Mouse (Mus musculus) right cerebral cortex, adult 2 months (tissue): ENCODE measurements at regions not wholly inside any gene's neighbourhood (a gene's known extent, or its start where the extent isn't known, plus 50 kb on each side); places are given as distances from the start of the nearest gene placed in this dataset.

Experiments
- DNase-seq, 2 experiments: peaks; one replicate each; pipeline ENCODE4 v3.0.0; 2021 to 2022; ENCODE audit warnings: low spot score in 2 of 2

GRCm38 (mm10) chr9:46938628-46939027 lies 59.9 kb upstream of the Gm4791 start:
- DNase-seq = no peak

GRCm38 (mm10) chr9:46925641-46926040 lies 72.9 kb upstream of the Gm4791 start:
- peak; percentile 47 to 57 for DNase-seq

GRCm38 (mm10) chr9:46920081-46920480 lies 78.5 kb upstream of the Gm4791 start:
- no peak for DNase-seq

- peak; percentile 30 to 62 for DNase-seq
Observed at GRCm38 (mm10) chr9:46913238-46913637, 85.3 kb upstream of the Gm4791 start.

GRCm38 (mm10) chr9:46909412-46910013 lies 89.0 kb upstream of the Gm4791 start:
- DNase-seq = peak in 1 of 2 experiments; percentile 28

DNA sequence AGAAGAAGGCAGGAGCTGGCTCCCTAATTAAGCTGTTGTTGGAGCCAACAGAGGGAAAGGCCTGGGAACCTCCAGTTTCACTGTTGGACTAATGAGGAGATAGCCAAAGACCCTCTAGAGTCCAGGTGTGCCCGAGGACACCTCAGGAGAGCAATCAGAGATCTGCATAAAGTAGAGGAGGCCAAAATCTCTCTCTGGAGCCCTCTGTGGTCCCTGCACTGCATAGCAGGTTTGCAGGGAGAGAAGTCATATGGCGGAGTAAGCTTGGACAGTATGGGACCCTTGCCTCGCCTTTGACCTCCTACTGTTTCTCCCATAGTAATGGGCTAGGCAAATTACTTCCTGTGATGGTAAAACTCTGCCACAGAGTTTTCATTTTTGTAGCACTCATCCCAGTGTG lies 93.5 kb upstream of the Gm4791 start:
- no peak for DNase-seq

DNA sequence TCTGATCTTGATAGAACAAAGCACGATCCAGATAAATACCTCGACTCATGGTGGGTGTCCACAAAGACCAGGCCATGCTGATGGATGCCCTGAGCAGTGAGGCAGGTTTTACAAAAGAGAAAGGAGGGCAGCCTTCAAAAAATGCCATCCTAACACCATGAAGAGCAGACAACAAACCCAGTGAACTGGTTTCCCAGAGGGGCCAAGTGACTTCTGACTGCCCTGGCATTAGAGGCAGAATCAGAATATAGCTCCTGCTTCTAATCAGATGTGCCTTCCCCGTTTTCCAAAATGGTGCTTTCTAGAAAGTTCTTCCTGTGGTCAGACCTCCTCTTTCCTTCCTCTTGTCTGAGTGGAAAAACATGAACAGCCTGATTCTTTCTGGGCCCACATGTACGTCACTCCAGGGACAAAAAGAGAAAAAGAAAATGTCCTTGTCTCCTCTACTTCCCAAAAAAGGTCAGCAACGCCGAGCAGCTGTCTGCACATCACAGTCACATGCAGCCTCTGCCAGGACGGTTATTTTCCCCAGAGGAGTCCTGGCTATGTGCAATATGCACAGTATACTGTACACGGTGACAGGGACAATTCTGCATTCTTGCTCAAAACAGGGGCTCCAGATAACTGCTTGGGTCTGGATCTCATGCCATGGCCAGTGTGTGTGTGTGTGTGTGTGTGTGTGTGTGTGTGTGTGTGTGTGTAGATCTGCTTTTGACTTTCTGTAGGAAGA lies 94.9 kb upstream of the Gm4791 start:
- DNase-seq = no peak

GRCm38 (mm10) chr9:46899283-46899682 lies 99.3 kb upstream of the Gm4791 start:
- no peak for DNase-seq

GRCm38 (mm10) chr9:46898120-46898519 lies 100.4 kb upstream of the Gm4791 start:
- DNase-seq = no peak

- no peak for DNase-seq
Observed at GRCm38 (mm10) chr9:46891829-46892228, 106.7 kb upstream of the Gm4791 start.

GRCm38 (mm10) chr9:46889933-46890662 lies 108.4 kb upstream of the Gm4791 start:
- DNase-seq = no peak

DNA sequence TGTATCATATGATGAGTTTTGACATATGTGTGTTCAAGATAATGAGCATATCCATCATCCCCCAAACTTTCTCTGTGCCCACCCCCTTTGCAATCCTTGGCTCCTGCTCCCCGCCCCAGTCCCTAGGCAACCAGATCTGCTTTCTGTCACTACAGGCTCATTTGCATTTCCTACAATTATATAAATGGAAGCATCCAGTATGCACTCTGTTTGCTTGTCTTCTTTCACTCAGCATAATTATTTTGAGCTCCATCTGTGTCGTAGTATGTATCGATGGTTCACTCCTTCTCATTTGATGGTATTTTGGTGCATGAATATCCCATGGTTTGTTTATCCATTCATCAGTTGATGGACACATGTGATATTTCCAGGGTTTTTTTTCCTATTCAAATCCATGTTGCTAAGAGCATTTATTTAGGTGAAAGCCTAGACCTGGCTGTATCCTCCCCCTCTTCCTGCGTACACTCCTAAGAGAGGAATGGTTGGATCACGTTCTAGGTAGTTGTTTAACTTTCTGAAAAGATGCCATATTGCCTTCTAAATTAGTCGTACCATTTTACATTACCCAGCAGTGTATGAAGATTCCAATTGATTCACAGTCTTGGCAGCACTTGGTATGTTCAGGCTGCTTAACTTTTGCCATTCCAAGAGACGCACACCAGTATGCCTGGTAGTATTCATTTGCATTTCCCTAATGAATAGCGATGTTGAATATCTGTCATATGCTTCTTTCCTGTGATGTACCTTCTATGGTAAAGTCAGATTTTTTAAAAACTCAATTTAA lies 127.1 kb upstream of the Gm4791 start:
- DNase-seq = peak in 1 of 2 experiments; percentile 23

GRCm38 (mm10) chr9:46863934-46864333 lies 134.6 kb upstream of the Gm4791 start:
- no peak for DNase-seq

DNA sequence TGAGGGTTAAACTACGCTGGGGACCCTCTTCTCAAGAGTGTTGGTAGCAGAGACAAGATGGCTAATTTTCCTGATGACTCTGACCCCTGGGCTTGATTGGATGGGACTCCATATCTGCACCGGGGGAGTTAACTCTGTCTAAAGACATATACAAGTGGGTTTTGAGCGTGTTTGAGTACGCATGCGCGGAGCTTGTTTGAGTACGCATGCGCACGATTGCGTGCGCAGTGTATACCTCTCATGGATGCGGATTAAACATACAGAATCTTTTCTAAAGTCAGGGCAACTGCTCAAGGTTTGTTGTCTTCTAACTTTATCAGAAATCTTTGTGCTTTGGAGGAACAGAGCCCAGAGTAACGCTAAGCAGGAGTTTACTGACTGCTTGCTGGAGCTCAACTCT lies 146.8 kb upstream of the Gm4791 start:
- DNase-seq = no peak

DNA sequence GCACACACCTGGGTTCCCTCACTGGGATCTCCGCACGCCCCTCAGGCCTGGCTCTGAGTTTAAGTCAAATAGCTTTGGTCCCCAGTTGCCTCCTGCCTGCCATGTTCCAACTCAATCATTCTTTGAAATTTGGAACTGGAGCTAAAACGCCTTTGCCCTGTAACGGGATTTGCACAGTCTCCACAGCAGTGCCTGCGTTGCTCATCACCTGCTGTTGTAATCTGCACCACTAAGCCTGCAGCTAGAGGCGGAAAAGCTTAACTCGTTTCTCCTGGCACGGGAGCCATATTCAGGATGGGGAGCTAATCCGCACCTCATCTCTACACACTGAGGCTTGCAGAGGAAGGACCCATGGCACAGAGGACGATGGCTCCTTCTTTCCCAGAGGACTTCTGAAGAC lies 147.2 kb upstream of the Gm4791 start:
- no peak for DNase-seq

- DNase-seq = peak in 1 of 2 experiments; percentile 21
Observed at GRCm38 (mm10) chr9:46845276-46845675, 153.3 kb upstream of the Gm4791 start.

GRCm38 (mm10) chr9:46843781-46844180 lies 154.8 kb upstream of the Gm4791 start:
- DNase-seq = no peak

- no peak for DNase-seq
Observed at GRCm38 (mm10) chr9:46841571-46841970, 157.0 kb upstream of the Gm4791 start.

- no peak for DNase-seq
Observed at GRCm38 (mm10) chr9:46835261-46835660, 163.3 kb upstream of the Gm4791 start.

DNA sequence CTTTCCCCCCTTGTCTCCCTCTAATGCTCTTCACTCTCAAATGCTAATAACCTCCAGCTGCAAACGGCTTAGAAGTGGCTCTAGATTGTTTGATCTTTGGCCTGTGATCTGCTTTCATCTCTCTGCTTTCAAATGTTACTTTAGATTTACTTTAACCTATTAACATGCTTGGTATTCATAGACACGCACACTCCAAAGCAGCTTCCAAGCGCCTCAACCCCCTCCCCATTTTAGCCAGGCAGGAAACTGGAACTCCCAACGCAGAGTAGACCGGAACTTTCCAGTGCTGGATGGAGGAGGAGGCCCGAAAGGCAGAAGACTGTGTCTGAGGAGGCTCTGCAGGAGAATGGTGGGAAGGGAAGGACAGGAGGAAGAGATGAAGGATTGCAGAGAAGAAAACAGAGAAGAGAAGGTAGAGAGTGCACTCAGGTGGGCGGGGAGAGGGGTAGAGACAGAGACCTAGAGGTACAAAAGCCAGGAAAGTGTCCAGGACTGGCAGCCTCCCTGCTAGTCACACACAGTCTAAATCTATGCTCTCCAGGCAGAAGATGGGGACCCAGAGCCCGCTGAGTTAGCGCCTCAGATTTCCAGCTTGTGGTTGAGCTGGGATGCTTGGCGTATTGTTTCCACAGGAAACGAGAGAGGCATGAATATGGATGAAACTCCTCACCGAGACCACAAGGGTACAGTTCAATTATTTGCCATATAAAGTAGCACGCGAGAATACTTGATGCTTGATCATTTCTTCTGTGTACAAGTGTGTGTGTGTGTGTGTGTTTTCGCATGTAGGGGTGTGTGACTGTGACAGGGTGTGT lies 167.6 kb upstream of the Gm4791 start:
- no peak for DNase-seq

- DNase-seq = no peak
Observed at GRCm38 (mm10) chr9:46830316-46830715, 168.2 kb upstream of the Gm4791 start.
